Mouse (Mus musculus): ENCODE results near the gene Cyp4f16.
"Not testable (repeated sequence)": the region's sequence is repeated elsewhere in the genome, so short reads cannot be mapped to it uniquely, and the experiment has no call there.

Gene Cyp4f16

DNA sequence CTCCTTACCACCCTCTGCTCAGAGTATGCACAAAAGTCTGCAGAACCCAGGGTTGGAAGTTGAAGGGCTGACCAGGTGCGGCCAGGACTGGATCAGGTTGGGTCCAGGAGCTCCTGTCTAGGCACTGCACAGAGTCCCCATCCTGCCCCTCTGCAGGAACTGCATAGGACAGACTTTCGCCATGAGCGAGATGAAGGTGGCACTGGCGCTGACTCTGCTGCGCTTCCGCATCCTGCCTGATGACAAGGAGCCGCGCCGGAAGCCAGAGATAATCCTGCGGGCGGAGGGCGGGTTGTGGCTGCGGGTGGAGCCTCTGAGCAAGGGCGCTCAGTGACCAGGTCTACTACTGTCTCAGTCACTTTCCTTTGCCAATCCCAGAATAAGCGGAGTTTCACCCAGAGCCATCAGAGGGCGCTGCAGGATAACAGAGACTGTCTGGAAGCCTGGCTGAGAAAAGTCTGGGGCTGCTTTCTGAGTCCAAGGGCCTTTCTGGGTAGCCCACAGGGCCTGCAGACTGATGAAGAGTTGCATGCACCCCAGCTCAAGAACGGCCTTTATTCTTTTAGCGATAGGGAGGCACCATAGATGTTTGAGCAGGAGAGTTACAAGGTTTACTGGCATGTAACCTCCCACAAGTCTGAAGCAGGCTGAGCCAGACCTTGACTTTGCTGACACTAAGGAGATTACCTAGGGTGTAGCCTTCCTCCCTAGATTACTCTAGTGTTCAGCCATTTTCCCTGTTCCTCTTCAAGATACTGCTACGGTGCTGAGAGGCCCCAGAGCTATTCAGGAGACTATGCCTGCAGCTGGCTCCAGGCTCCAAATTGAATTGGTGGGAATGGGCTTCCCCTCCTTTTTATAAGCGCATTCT, 14.8 kb downstream of the Cyp4f16 start:
- peak; percentile 78 for DNase-seq (ENCODE audit: low spot score)

GRCm38 (mm10) chr17:32553016-32553415, 16.7 kb downstream of the Cyp4f16 start:
- DNase-seq (ENCODE audit: low spot score): not testable (repeated sequence)

DNA sequence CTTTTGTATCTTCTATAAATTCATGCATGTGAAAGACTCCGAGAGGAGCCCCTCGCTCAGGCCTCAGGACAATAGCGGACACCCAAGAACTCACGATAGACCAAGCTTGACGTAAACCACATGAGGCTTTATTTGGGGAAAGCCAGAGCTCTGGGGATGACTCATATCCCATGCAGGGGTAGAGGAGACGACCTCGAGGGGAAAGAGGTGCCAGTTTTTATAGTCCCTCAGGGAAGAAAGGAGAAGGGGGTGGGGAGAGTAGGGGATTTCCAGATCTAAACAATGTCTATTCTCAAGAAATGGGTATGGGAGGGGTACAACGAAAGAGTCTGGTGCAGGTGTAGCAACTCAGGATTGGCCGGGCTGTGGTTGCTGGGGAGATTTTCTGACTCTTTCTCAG, 18.0 kb downstream of the Cyp4f16 start:
- DNase-seq (ENCODE audit: low spot score): not testable (repeated sequence)

- DNase-seq (ENCODE audit: low spot score): not testable (repeated sequence)
Measured at GRCm38 (mm10) chr17:32563301-32563700, 26.9 kb downstream of the Cyp4f16 start.

GRCm38 (mm10) chr17:32573286-32573685, 36.9 kb downstream of the Cyp4f16 start:
- not testable (repeated sequence) for DNase-seq (ENCODE audit: low spot score)

GRCm38 (mm10) chr17:32577496-32578186, 41.3 kb downstream of the Cyp4f16 start:
- DNase-seq (ENCODE audit: low spot score): no peak

DNA sequence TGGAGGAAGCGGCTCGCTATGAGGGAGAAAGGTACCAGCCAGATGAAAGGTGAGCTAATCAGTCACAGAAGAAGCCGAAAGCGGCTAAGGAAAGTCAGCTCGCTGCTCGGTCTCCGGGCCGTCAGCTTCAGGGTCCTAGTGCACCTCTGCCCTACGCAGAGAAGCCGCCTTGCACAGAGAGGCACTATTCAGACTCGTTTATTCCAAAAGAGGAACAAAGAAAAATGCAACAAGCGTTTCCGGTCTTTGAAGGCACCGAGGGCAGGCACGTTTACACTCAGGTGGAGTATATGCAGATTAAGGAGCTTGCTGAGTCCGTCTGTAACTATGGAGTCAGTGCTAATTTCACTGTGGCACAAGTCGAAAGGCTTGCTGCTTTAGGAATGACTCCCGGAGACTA, 60.1 kb downstream of the Cyp4f16 start:
- no peak for DNase-seq (ENCODE audit: low spot score)
